Mouse (Mus musculus): ENCODE measurements around the gene Ahcyl1.

DNA sequence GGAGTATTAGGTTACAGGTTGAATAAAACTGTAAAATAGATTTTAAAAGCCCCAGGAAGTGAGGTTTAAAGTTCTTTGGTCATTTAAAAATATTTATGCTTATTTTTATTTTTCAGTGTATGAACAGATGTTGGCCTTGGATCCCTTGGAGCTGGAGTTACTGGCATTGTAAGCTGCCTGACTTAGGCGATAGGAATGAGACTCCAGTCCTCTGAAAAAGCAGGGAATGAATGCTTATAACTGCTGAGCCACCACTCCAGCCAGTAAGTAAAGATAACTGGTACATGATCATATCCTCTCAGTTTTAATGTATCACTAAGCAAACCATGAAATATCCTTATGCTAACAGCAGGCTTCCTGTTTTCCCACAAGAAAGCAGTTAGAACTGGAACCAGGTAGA, 8.1 kb downstream of the Ahcyl1 start:
- TF ChIP-seq POLR2A (IDR thresholded peaks at IDR 0.05; ENCODE audit: borderline replicate concordance, insufficient read depth, low read length) (no peak), CTCF (IDR thresholded peaks at IDR 0.05; ENCODE audit: borderline replicate concordance, insufficient read depth, low read depth, low read length) (no peak)

Measured in cerebellum, adult 2 months (tissue).